Comparison of ENCODE assay signal across 8 mouse cellular contexts in genomic region chr8:84901752-84902151, GRCm38 (mm10). TPM values are rescaled to one million over a fixed set of nuclear protein-coding genes. Genes with fewer than 3 reads are reported as not detected.
A peak's percentile ranks its signal among the peaks of the same experiment; 100 is the strongest.
DNase-seq lines count a peak whose midpoint lies in the region; ATAC-seq and TF ChIP-seq lines count a peak whose summit lies in the region.

TSS of gene Klf1 (plus strand) at chr8:84901928.

- no peak for TF ChIP-seq EP300 in heart, postnatal 0 days (IDR thresholded peaks at IDR 0.05; ENCODE audit: low read depth)

- ATAC-seq in heart, postnatal 0 days (ENCODE audit: insufficient read depth, low read depth) = no peak
- ATAC-seq in hindbrain, postnatal 0 days = no peak
- ATAC-seq in midbrain, postnatal 0 days (ENCODE audit: low FRiP score) = no peak

- no peaks in the 10 kb centered on the region for H3K9me3 ChIP-seq in heart, postnatal 0 days (replicated peaks; ENCODE audit: control insufficient read depth, low read length)
- no peaks in the 10 kb centered on the region for H3K9me3 ChIP-seq in hindbrain, postnatal 0 days (ENCODE audit: low read length)
- no peaks in the 10 kb centered on the region for H3K9me3 ChIP-seq in midbrain, postnatal 0 days (ENCODE audit: low read length)

- WGBS in heart, postnatal 0 days = 52% methylated on average over 3 of the region's 3 CpGs
- 77% methylated on average over 3 of the region's 3 CpGs for WGBS in hindbrain, postnatal 0 days
- 79% methylated on average over 3 of the region's 3 CpGs for WGBS in midbrain, postnatal 0 days

- H3K36me3 ChIP-seq in heart, postnatal 0 days (replicated peaks; ENCODE audit: control insufficient read depth, insufficient read depth, low read length) = no peaks in the 10 kb centered on the region
- no peaks in the 10 kb centered on the region for H3K36me3 ChIP-seq in hindbrain, postnatal 0 days (ENCODE audit: insufficient read depth, low read length)
- H3K36me3 ChIP-seq in midbrain, postnatal 0 days (ENCODE audit: insufficient read depth, low read length) = 0 out of 2 replicates have a peak, but pooled peaks cover 3% of the 10 kb centered on the region

- peaks cover 13% of the 10 kb centered on the region; the same call in 1 of the 2 replicates for H3K27me3 ChIP-seq in heart, postnatal 0 days (ENCODE audit: control insufficient read depth, insufficient read depth, low read length)
- no peaks in the 10 kb centered on the region; the same call in 1 of the 2 replicates for H3K27me3 ChIP-seq in hindbrain, postnatal 0 days (ENCODE audit: insufficient read depth, low read length)
- no peaks in the 10 kb centered on the region; the same call in 1 of the 2 replicates for H3K27me3 ChIP-seq in midbrain, postnatal 0 days (ENCODE audit: insufficient read depth, low read length)

- intact Hi-C loops in heart, postnatal 14 days (cut with DNase I) = loop anchor here (2.0 kb wide), 1 partner anchor 55 kb away; the partner anchor contains the start of gene Calr
- intact Hi-C loops in left cerebral cortex, postnatal 25 days (cut with DNase I) = loop anchor here (2.0 kb wide), 1 partner anchor 55 kb away; the partner anchor contains the start of gene Calr

- H3K9ac ChIP-seq in heart, postnatal 0 days (replicated peaks; ENCODE audit: low read depth, low read length) = peak within 1 kb of the TSS; percentile 57
- peak within 1 kb of the TSS; percentile 47 for H3K9ac ChIP-seq in hindbrain, postnatal 0 days (replicated peaks; ENCODE audit: low read length)
- H3K9ac ChIP-seq in midbrain, postnatal 0 days (replicated peaks; ENCODE audit: low read length, poor library complexity, severe bottlenecking) = peak within 1 kb of the TSS; percentile 40

- DNase-seq in heart, postnatal 0 days (ENCODE audit: low spot score) = no peak
- DNase-seq in heart, postnatal 14 days = no peak
- peak; percentile 83 for DNase-seq in c-Kit-positive CD71-positive TER-119-negative erythroid progenitor cells, embryonic 14.5 days (ENCODE audit: low read depth)
- DNase-seq in hindbrain, postnatal 0 days (ENCODE audit: low spot score) = no peak
- no peak for DNase-seq in midbrain, postnatal 0 days (ENCODE audit: low spot score)
- DNase-seq in left cerebral cortex, postnatal 25 days (ENCODE audit: low spot score in 2 of 2) = no peak
- DNase-seq in cerebellum, adult 8-10 months = no peak
- DNase-seq in layer of hippocampus, postnatal 25 days (ENCODE audit: extremely low spot score in 1 of 2, low spot score in 1 of 2) = no peak

- peak within 1 kb of the TSS; percentile 91 for H3K4me2 ChIP-seq in heart, postnatal 0 days (ENCODE audit: low read depth, low read length)
- peak within 1 kb of the TSS; percentile 86 for H3K4me2 ChIP-seq in hindbrain, postnatal 0 days (ENCODE audit: low read depth, low read length)
- H3K4me2 ChIP-seq in midbrain, postnatal 0 days (ENCODE audit: low read depth, low read length, poor library complexity, severe bottlenecking) = peak within 1 kb of the TSS; percentile 95

- H3K4me1 ChIP-seq in heart, postnatal 0 days (ENCODE audit: control insufficient read depth, insufficient read depth) = no peaks in the 10 kb centered on the region
- H3K4me1 ChIP-seq in hindbrain, postnatal 0 days (ENCODE audit: insufficient read depth, low read length) = 0 out of 2 replicates have a peak, but pooled peaks cover 4% of the 10 kb centered on the region
- H3K4me1 ChIP-seq in midbrain, postnatal 0 days (ENCODE audit: insufficient read depth, low read length) = peaks cover 9% of the 10 kb centered on the region

- H3K27ac ChIP-seq in heart, postnatal 0 days (ENCODE audit: low read depth) = no peak within 1 kb of the TSS
- H3K27ac ChIP-seq in hindbrain, postnatal 0 days = no peak within 1 kb of the TSS
- H3K27ac ChIP-seq in midbrain, postnatal 0 days (ENCODE audit: low read depth, low read length) = no peak within 1 kb of the TSS

- no peak for TF ChIP-seq CTCF in heart, postnatal 0 days (IDR thresholded peaks at IDR 0.05; ENCODE audit: low read depth)
- no peak for TF ChIP-seq CTCF in hindbrain, postnatal 0 days (IDR thresholded peaks at IDR 0.05; ENCODE audit: low read depth)
- TF ChIP-seq CTCF in midbrain, postnatal 0 days (IDR thresholded peaks at IDR 0.05) = no peak

- H3K4me3 ChIP-seq in heart, postnatal 0 days (ENCODE audit: low read depth, low read length) = peak within 1 kb of the TSS; percentile 58
- peak within 1 kb of the TSS; percentile 46 for H3K4me3 ChIP-seq in hindbrain, postnatal 0 days (ENCODE audit: low read length)
- H3K4me3 ChIP-seq in midbrain, postnatal 0 days (ENCODE audit: low read depth, low read length) = peak within 1 kb of the TSS; percentile 48

RNA-seq across cellular contexts. Expression of gene Klf1, which starts in this region (rescaled TPM):
- not detected in 2 replicates for total RNA-seq in heart, postnatal 0 days (2014; rRNA removed; ENCODE audit: low replicate concordance)
- 0.27 and 0.56 TPM in 2 replicates for polyA plus RNA-seq in heart, postnatal 0 days (2015; fragmentation: Nextera tagmentation; extraction: Ambion mirVana)
- total RNA-seq in heart, postnatal 14 days (2021) = not detected
- total RNA-seq in hindbrain, postnatal 0 days (2014; rRNA removed) = 1.2 TPM in 1 of 2 replicates, not detected in the other
- 0.34 and 0.98 TPM in 2 replicates for polyA plus RNA-seq in hindbrain, postnatal 0 days (2015; fragmentation: Nextera tagmentation; extraction: Ambion mirVana)
- 0.52 TPM in 1 of 2 replicates, not detected in the other for total RNA-seq in midbrain, postnatal 0 days (2014; rRNA removed)
- 0.36 and 0.52 TPM in 2 replicates for polyA plus RNA-seq in midbrain, postnatal 0 days (2015; fragmentation: Nextera tagmentation; extraction: Ambion mirVana)
- total RNA-seq in left cerebral cortex, postnatal 25 days (2021) = not detected
- total RNA-seq in layer of hippocampus, postnatal 25 days (2021) = under 1 TPM in 1 of 2 experiments, not detected in 1; 0.17 TPM
